Mouse (Mus musculus) monocyte, adult 5-6 weeks (primary cell): ENCODE data around the gene Hmg20b. TPM values are rescaled to one million over a fixed set of nuclear protein-coding genes. Genes with fewer than 3 reads are reported as not detected.

Experiments used
- ATAC-seq: fragments of 153-309, 156-312 bp; replicated peaks from 2 replicates; pipeline ENCODE4 v1.8.0; 2017; ENCODE audit warnings: mild to moderate bottlenecking; ENCODE audit not compliant: low TSS enrichment, insufficient number of reproducible peaks, severe bottlenecking, poor library complexity, low FRiP score
- total RNA-seq: library from RNA; stranded (forward); fragments of 200-1000, 200-491, 200-594 nt; gene quantifications from 3 replicates; pipeline ENCODE4 v1.2.3, GENCODE M21; 2017

The Hmg20b gene
- total RNA-seq, 1 experiment from 2014 or later = 28.8 TPM

DNA sequence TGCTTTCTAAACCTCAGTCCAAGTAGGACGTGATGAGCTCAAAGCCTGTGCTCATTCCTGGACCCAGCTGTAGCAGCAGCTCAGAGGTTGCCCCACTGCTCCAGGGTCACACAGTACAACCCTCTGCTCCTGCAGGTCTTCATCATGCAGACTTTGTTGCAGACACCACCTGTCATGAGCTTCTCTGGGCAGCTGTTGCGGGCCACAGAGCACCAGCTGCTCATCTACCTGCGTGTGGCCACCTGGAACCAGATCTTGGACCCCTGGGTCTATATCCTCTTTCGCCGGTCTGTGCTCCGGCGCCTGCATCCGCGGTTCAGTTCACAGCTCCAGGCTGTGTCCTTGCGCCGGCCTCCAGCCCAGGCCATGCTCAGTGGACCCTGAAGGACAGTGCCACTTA lies 16.0 kb downstream of the Hmg20b start:
- ATAC-seq = no peak

DNA sequence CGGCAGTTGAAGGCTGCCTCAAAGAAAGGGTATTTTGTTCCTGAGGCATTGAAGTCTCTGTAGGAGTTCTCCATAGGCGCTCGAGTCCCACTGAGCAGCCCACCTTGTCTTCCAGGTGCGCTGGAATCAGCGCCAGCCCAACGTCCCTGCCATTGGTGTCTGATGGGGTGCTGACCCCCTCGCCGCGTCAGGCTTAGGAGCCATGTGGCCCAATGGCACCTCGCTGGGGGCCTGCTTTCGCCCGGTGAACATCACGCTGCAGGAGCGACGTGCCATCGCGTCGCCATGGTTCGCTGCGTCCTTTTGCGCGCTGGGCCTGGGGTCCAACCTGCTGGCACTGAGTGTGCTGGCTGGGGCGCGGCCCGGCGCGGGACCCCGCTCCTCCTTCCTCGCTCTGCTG lies 18.0 kb downstream of the Hmg20b start:
- ATAC-seq = no peak

DNA sequence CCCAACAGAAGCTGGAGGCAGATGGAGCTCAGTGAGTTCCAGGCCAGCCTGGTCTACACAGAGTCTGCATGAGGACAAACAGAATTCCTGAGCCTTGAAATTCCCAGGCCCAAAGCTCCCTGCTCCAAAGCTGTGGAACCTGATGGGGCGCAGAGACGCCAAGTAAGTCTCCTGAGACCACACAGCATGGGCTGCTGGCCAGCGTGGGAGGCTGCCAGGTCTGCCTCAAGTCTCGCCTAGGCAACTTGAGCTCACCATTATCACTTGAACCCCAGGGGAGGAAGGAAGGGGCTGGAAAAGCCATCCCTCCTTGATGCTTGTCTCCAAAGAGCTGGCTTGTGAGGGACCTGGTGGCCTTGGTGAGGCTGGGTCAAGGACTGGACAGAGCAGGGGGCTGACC lies 20.3 kb downstream of the Hmg20b start:
- no peak for ATAC-seq

DNA sequence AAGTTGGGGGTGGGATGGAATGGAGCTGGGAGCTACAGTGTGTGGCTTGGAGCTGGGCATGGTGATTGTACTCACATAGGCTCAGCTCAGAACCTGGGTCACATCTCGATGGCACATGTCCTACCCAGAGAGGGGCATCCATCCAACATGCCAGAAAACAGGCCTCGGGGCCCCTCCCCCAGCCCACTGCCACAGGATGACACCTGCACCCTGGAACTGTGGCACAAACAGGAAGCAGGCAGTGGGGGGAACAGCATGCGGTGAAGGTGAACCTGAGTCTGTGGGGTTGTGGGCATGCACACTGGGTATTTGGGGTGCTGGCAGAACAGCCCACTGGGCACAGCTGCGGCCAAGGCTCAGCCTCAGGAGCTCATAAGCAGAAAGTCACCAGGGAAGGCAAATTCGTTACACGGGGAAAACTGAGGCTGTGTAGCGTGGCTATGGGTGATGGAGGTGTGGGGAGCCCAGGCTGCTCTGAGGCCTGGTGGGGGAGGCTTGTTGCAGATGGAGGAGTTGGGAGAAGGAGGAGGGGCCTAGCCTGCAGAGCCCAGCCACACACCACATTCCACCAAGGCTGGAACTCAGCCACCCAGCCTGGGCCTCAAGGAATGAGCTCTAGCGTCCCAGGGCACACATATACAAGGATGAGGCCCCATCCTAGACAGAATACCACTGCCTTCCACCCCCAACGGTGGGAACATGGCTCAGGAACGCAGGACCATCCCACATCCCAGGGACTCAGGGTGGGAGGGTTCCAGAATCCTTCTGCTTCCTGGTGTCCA lies 20.9 kb downstream of the Hmg20b start:
- ATAC-seq = peak; percentile 19; the same call in 1 of the 2 replicates

DNA sequence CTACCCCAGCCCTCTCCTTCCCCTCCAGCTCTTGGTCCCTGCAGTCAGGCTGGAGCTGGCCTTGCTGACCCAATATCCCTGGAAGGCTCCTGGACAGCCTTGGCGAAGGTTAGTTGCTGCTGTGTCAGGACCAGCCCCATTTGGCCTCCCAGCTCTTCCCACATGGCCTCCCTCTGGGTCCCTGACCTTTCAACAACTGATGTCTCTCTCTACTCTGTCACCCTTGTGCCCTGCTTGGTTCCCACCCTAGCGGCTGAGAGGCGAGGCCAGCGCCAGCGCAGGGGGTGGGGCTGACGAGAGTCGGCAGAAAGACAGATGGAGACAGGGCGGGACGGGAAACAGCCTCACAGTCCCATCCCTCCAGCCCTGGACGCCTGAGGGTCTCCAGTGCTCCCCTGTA lies 21.9 kb downstream of the Hmg20b start, which contains the start of gene Tbxa2r:
Gene Tbxa2r, plus strand, starts transcription at position 346 of the 400 bp plus-strand sequence.
- ATAC-seq = no peak

DNA sequence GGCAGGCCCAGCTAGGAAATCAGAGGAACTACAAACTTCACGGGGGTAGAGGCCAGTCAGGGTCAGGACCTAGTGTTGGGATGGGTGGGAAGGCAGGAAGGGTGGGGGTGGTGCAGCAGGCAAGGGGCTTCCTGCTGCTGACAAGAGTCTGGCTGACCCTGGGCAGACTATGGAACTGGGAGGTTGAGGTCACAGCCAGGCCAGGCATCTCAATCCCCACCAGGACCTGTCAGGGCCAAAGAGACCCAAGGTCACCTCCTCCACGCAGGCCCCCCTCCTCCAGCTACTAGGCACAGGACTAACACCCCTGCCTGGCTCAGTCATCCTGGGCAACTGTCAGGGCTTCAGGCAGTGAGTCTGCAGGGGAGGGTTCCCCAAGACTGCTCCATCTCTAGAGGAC lies 22.3 kb downstream of the Hmg20b start:
- ATAC-seq = no peak

DNA sequence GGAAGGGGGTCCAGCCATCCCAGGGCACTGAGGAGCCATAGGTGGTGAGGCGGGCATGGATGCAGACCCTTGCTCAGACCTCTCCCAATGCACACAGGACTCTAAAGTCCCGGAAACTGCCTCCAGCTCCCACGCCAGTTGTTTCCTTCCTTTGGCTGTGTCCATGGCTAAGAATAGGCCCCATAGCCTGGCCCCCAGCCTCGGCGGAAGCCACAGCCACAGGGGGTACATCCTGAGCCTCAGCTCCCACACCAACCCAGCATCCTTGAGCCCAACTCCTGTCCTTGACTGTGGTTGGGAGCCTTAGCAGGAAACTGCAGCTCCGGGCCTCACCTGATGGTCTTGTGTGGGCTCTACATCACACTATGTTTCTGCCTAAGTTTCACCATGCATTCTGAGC lies 23.4 kb downstream of the Hmg20b start:
- no peak for ATAC-seq

DNA sequence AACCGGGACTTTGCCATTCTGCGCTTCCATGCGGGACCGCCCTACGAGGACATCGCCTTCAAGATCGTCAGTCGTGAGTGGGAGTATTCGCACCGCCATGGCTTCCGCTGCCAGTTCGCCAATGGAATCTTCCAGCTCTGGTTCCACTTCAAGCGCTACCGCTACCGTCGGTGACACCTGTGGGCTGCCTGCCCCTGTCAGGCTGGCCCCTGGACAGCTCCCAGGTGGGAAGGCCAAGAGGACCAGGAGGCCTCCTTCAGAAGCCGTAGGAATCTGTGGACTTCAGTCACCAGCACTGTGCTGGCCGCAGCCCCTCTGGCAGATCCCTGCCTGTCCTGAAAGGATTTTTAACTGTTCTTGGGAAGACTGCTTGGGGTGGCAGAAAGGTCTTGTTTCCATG lies 24.5 kb downstream of the Hmg20b start:
- no peak for ATAC-seq

DNA sequence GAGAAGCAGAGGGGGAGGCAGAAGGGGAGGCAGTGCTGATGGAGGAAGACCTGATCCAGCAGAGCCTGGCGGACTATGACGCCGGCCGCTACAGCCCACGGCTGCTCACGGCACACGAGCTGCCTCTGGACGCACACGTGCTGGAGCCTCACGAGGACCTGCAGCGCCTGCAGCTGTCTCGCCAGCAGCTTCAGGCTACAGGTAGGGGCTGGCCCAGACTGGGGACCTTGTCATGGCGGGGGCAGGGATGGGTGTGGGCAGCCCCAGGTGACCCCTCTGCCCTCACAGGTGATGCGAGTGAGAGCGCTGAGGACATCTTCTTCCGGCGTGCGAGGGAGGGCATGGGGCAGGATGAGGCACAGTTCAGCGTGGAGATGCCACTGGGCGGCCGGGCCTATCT lies 25.1 kb downstream of the Hmg20b start:
- ATAC-seq = no peak

DNA sequence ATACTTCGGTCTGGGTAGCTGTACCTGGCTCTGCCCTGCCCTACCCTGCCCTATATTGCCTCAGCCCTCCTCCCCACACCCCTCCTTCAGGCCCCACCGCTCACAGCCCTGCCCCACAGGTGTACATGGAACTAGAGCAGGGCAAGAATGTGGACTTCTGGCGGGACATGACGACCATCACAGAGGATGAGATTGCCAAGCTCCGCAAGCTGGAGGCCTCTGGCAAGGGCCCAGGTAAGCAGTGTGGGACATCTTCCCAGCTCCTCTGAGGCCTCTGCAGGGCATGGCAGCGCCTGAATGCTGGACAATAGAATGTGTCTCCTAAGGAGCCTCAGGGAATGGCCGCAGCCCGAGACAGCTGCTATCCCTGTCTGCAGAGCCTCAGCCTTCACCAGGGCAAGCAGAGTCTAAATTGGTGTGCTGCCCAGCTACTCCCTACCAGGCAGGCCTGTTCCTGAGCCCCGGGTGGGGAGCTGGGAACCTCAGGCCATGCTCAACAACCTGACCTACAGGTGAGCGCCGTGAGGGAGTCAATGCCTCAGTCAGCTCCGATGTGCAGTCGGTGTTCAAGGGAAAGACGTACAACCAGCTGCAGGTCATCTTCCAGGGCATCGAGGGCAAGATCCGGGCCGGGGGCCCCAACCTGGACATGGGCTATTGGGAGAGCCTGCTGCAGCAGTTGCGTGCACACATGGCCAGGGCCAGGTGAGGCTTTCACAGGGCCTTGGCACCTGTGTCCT lies 26.3 kb downstream of the Hmg20b start:
- ATAC-seq = no peak

DNA sequence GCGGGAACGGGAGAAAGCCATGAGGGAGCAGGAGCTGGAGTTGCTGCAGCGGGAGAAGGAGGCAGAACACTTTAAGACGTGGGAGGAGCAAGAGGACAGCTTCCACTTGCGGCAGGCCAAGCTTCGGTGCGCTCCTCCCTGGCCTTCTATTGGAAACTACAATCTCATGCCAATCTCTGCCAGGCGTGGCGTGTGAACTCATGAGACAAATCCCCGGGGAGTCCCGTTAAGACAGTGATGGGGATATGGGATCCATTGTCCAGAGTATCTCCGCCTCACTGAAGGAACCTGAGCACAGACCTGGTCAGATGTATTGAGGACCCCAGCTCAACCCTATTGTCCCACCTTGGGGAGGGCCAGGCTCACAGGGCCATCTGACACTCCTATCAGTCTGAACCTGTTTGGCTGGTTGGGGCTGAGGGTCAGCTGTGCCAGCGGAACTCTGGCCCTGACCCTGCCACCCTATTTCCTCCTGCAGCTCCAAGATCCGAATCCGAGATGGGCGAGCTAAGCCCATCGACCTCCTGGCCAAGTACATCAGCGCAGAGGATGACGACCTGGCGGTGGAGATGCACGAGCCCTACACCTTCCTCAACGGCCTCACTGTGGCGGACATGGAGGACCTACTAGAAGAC lies 27.0 kb downstream of the Hmg20b start:
- no peak for ATAC-seq

DNA sequence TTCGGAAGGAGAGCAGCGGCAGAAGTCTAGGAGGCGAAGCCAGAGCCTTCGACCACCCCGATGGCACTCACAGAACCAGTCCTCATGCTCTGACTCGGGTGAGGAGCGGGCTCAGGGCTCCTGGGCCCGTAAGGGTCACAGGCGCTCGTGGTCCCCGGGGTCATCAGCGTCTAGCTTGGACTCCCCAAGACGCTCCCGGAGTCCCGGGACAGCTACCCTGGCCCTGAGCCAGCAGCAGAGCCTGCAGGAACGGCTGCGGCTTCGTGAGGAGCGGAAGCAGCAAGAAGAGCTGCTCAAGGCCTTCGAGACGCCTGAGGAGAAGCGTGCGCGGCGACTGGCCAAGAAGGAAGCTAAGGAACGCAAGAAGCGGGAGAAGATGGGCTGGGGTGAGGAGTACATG lies 27.8 kb downstream of the Hmg20b start:
- ATAC-seq = no peak

DNA sequence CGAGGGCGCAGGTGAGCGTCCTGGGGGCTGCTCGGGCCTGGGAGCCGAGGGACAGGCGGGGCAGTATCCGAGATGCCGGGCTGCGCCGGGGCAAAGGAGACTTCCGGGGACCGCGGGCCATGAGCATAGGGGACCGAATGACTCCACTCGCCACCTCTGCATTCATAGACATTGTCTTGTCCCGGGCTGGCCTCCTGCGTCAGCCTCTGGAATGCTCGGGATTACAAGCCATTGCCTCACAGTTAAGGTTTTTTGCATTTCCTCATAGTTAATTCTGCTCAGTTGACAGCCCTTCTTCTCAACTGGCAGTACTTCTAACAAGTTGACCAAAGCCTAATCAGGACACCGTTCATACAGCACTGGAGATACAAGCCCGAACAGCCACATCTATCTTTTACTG lies 28.8 kb downstream of the Hmg20b start:
- ATAC-seq = no peak

DNA sequence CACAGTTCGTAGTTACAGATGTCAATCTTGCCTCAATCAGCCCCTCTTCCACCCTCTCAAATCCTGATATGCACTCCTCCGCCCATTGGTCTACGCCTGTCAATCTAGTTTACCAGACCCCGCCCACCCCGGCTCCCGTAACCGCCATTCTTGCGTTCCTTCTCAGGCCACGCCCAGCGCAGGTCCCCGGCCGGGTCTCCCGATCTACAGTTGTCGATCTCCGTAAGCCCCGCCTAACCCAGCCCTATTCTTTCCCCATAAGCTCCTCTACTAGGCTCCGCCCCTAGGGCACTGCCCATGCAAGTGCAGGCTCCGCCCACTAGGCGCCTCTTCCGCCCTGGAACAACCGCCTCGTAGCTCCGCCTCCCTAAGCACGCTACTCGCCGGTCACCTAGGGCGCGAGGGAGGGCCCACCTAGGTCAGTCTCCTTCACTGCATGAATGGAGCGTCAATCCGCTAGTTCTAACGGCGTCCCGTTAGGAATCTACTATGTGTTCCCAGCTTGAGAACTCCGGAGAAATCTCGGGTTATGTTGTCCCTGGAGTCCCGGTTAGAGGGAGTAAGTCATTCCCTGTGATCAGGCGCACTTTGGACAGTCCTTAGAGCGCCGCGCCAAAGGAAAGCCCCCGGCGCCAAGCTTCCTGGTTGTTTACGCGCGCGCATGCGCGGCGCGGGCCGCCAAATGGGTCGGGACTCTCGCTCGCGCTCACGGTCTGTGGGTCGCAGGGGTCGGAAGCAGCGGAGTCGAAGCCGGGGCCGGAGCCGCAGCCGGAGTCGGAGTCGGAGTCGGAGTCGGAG lies 29.5 kb downstream of the Hmg20b start, which contains the start of gene Cactin:
Gene Cactin, plus strand, starts transcription at position 554 of the 798 bp plus-strand sequence.
- peak; percentile 79 for ATAC-seq

DNA sequence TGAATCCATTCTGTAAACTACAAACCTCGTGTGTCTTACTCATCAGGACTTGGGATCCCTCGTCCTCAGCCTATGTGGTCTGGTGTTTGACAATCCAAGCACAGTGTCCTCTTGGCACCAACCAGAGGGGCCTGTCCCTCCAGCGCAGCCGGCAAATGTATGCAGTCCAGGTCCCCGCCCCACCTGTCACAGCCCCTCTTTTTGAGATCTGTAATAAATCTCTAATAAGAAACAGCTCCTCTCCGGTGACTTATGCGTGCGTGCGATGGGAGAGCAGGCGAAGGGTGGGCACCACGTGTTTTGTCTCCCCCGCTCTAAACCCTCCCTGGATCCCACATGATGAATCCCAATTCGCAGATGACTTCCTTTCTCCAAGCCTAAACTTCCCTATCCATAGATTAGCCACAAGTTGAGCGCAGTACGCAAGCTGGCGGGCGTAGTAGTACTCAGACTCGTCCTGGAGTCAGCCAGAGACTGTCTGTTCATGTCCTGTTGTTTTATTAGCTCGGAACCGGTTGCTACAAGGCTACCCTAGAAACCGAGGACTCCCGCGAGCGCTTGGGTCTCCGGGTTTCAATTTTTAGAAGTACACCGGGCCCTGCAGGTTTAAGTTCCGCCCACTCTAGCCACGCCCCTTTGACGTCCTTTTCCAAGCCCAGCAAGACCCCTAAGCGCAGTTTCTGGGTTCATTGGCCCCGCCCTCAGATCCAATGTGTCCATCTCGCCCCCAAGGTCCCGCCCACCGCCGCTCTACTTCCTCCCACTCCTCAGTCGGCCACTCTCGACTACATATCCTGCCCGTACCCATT lies 30.3 kb downstream of the Hmg20b start:
- no peak; the same call in none of the 2 replicates for ATAC-seq

DNA sequence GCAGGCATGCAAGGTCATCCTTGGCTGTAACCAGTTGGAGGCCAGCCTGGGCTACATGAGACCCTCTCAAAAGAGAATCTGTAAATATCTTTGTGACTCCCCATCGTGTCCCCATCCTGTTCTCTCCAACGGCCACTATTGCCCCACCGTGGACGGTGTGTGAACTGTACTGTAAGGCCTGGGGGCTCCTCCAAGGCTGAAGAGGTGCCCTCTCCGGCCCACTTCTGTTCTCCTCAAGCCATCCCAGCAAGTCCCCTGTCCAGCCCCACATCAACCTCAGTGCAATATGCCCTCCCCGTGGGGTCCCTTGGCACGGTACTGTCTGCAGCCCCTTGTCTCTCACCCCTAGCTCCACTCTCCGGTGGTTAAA lies 31.0 kb downstream of the Hmg20b start:
- no peak for ATAC-seq

DNA sequence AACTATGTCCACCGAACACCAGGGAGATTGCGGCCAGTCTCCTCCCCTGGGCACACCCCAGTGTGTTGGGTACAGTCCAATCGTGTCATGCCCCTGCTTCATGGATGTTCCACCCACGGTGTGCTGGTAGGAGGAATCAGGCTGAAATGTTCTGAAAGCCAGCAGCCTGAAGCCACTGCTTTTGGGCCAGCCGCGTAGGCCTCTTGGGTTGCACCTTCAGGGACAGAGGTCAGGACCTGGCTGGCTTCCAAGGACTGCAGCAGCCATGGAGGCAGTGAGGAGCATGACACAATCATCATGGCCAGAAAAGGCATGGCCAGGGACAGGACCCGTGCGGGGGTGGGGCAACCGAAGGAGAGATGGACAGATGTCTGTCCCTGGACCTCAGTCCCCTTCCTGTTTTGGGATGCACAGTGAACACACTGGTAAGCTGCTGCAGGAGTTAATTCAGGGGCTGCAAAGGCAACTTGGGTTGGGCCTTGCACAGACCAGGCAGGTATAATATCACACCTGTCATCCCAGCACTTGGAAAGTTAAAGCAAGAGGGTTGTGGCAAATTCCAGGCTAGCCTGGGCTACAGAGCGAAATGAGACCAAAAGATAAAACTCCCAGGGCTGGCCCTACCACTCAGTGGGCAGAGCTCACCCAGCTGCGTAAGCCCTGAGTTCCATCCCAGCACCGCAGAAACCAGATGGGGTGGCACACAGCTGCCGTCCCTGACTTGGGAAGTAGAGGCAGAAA lies 31.5 kb downstream of the Hmg20b start:
- ATAC-seq = no peak

DNA sequence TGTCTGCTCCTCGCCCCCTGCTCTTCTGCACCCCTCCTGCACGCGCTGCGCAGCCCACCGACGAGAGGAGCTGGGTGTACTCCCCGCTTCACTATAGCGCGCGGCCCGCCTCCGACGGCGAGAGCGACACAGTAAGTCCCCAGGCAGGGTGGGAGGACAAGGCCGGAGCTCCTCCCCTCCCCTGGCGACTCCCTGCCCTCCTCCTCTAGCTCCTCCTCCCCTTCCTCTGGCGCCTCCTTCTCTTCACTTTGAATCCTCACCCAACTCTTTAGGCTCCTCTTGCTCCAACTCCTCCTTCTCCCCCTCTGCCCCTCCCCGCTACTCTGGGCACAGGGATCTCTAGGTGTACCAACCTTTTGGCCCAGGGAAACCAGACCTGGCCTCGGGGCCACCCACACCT lies 33.0 kb downstream of the Hmg20b start:
- no peak for ATAC-seq
